Mouse (Mus musculus) spleen, adult 2 months (tissue): ENCODE measurements at regions not wholly inside any gene's neighbourhood (a gene's known extent, or its start where the extent isn't known, plus 50 kb on each side); places are given as distances from the start of the nearest gene placed in this dataset.

Source experiments
- CTCF ChIP-seq: fragments of 200-500 bp; IDR thresholded peaks from 2 replicates; pipeline ENCODE4 v1.5.1; 2011; ENCODE audit warnings: mild to moderate bottlenecking, inconsistent platforms; ENCODE audit not compliant: insufficient read depth, insufficient read length, insufficient replicate concordance; ENCODE audit errors: extremely low read depth
- POLR2A ChIP-seq: fragments of 200-500 bp; IDR thresholded peaks from 2 replicates; pipeline ENCODE4 v1.6.1; 2011; ENCODE audit warnings: low read depth, low read length, inconsistent platforms

DNA sequence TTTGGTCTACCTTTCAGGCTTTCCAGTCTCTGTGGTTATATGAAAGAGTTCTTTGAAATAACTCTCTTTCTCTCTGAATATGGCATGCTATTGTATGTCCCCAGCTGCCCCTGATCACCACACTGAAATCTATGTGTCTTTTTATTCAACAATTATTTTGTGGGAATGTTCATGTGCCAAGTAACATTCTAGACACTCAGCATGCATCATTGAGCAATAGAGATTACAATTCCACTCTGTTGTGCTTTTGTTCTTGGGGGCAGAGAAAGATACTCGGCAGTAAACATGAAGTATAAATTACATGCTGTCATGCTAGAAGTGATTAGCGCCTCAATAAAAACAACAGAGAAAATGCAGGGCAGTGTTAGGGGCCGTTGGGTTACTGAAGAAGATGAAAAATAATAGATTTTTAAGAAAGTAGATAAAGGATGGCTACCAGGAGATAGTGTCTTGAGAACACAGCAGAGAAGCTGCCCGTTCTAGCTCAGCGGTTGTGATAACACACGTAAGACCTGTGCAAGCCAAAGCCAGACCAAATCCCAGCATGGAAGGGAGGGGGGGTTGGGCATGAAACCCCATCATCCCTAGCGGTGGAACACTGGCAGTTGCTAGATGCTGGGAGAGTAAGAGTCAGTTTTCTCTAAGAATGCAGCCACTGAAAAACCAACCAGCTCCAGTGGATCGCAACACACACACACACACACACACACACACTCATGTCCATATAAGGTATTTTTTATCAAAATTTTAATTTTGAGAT is 174.3 kb upstream of the Tapt1 start:
- TF ChIP-seq CTCF = no peak
- TF ChIP-seq POLR2A = no peak
